Mouse (Mus musculus) forebrain, embryonic 12.5 days (tissue): Measurements from ENCODE around the gene Erc2. TPM values are rescaled to one million over a fixed set of nuclear protein-coding genes. Genes with fewer than 3 reads are reported as not detected.

Source experiments
- ATAC-seq: fragments of 200-750 bp; cut with Nextera tagmentation; 2 replicates; pipeline ENCODE4 v1.8.0; 2017; ENCODE audit warnings: moderate TSS enrichment; ENCODE audit not compliant: low FRiP score
- H3K27ac ChIP-seq: fragments of 300-500 bp; sonication (generic); 2 replicates; pipeline ENCODE4 v1.5.1; 2016; ENCODE audit warnings: mild to moderate bottlenecking
- H3K27me3 ChIP-seq: fragments of 300-500 bp; sonication (generic); 2 replicates; pipeline ENCODE4 v1.6.1; 2016; ENCODE audit warnings: mild to moderate bottlenecking
- H3K36me3 ChIP-seq: fragments of 300-500 bp; sonication (generic); replicated peaks from 2 replicates; pipeline ENCODE4 v1.6.1; 2016; ENCODE audit warnings: mild to moderate bottlenecking
- H3K4me1 ChIP-seq: fragments of 300-500 bp; sonication (generic); 2 replicates; pipeline ENCODE4 v1.6.1; 2016
- H3K4me2 ChIP-seq: fragments of 300-500 bp; sonication (generic); 2 replicates; pipeline ENCODE4 v1.6.1; 2016; ENCODE audit warnings: mild to moderate bottlenecking, moderate library complexity
- H3K4me3 ChIP-seq: fragments of 300-500 bp; sonication (generic); replicated peaks from 2 replicates; pipeline ENCODE4 v1.5.1; 2016; ENCODE audit warnings: mild to moderate bottlenecking
- H3K9ac ChIP-seq: fragments of 300-500 bp; sonication (generic); 2 replicates; pipeline ENCODE4 v1.6.1; 2016; ENCODE audit warnings: mild to moderate bottlenecking
- H3K9me3 ChIP-seq: fragments of 300-500 bp; sonication (generic); 2 replicates; pipeline ENCODE4 v1.6.1; 2016
- WGBS: fragments of 180-500 bp; shearing (Covaris S2); methylation state at CpG from one replicate; pipeline ENCODE4 v1.1.7; 2016; 5-methylcytosine and 5-hydroxymethylcytosine counted together
- polyA plus RNA-seq: library from polyadenylated mRNA; unstranded; fragments of >200 nt; fragmentation: Nextera tagmentation; extraction: Ambion mirVana; gene quantifications from 2 replicates; pipeline ENCODE4 v1.2.1, GENCODE M21; 2016

The Erc2 gene
- polyA plus RNA-seq, 1 experiment from 2014 or later = 31.7 TPM

DNA sequence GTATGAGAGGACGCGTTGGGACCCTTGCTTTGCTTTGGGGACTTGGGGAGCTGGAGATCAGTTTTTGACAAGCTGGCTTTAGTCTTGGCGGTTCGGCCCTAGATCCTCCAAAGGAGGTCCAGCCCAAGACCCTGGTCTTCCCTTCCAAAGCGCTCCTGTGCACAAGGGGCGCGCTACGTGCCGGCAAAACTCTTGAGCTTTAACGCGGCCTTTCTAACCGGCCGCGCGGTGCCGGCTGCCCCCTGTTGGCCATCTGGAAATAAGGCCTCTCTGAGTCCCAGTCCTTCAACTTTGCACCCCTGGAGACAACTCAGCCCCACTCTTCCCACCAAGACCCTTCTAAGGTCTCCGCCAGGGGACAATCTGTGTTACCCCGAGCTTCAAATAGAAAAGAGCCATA lies 885.2 kb downstream of the Erc2 start:
- H3K4me3 ChIP-seq = peak overlapping the region; percentile 62
- H3K9me3 ChIP-seq = no peaks in the 10 kb centered on the region
- peak overlapping the region; percentile 61; the same call in 1 of the 2 replicates for H3K9ac ChIP-seq
- no peaks in the 10 kb centered on the region for H3K36me3 ChIP-seq
- 1% methylated on average over 18 of the region's 18 CpGs for WGBS
- peak; percentile 13; the same call in 1 of the 2 replicates for ATAC-seq
- H3K27me3 ChIP-seq = peaks cover 75% of the 10 kb centered on the region
- peaks cover 60% of the 10 kb centered on the region for H3K4me1 ChIP-seq
- H3K27ac ChIP-seq = no peak overlapping the region
- H3K4me2 ChIP-seq = peak overlapping the region; percentile 74

DNA sequence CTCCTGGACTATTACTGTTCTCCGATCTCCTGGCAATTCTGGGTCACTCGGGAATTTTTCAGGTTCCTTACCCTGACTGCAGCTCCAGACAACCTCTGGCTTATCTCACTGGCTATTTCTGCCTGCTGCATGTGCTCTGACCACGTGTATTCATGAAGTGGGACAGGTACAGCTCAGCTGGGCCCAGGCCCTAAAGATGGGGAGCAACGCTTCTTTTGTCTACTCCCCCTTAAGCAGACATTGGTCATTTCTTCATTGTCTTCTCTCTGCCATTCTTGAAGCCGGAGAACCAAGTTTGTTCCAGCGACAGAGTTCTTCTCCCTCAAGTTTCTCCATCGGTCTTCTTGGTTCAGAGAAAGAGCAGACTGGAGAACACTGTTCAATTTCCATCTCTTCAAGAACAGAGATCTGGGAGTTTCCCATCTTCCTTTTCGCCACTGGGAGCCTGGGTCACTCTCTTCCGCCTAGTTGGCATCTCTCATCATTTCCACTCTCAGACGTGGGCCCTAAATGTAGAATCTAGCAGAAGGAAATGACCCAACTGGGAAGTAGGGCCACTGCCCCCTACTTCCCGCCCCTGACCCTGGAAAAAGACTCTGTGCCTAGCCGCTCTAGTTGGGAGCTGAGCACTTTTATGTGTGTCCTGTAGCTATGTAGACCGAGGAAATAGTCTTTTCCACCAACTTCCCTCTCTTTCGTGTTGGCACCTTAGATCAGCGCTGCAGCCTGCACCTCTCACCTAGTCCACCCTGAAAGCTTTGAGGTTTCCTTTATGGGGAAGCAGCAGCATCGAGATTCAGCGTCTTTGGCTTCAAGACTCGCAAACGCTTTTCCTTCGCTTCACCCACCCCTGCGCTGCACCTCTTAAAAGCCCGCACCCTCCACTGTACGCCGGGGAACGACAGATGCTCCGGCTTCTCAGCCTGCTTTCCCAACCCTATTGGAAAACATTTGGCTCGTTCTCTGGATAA lies 886.3 kb downstream of the Erc2 start:
- ATAC-seq = no peak
- peak overlapping the region; percentile 43 for H3K4me3 ChIP-seq
- H3K4me2 ChIP-seq = peak overlapping the region; percentile 74
- H3K27ac ChIP-seq = no peak overlapping the region
- 10% methylated on average over 27 of the region's 27 CpGs for WGBS
- no peaks in the 10 kb centered on the region for H3K9me3 ChIP-seq
- no peak overlapping the region for H3K9ac ChIP-seq
- H3K36me3 ChIP-seq = no peaks in the 10 kb centered on the region
- peaks cover 56% of the 10 kb centered on the region for H3K4me1 ChIP-seq
- H3K27me3 ChIP-seq = peaks cover 74% of the 10 kb centered on the region

DNA sequence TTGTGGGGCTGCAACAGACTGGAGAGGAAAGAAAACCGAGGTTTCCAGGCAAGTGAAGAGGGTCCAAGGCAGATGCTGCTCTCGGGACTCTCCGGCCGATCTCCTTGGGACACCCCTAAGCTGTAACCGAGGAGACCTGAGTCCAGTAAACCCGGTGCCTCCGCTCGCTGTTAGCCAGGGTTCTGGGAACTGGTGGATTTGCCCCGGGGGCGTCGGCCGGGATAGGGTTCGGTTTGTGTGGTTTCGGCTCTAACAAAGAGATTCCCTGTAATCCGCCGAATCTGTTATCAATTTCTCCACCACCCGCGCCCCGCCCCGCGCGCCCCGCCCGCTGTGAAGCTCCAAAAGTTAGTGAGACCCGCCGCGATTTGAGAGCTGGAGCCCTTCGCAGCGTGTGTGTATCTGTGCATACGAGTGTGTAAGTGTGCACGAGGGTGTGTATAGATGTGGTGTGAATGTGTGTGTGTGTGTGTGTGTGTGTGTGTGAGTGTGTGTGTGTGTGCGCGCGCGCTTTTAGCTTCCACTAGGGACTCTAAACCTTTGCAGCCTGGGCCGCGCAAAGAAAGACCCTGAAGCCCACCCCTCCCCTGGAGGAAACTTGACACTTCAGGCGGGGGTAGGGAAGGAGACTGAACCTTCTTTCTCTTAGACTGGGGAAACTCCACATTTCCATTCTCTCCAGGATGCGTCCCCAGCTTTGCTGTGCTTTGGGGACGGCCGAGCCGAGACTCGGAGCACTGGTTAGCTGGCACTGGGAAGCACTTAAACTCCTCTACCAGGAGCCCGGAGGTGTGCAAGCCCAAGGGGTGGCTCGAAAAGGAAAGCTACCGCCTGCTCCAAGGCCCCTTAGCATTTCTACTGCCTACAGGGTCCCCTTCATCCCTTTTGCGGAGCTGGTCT lies 887.5 kb downstream of the Erc2 start:
- H3K27me3 ChIP-seq = peaks cover 67% of the 10 kb centered on the region
- H3K4me2 ChIP-seq = peak overlapping the region; percentile 74
- H3K4me1 ChIP-seq = peaks cover 55% of the 10 kb centered on the region
- peak overlapping the region; percentile 54 for H3K9ac ChIP-seq
- H3K9me3 ChIP-seq = no peaks in the 10 kb centered on the region
- ATAC-seq = peak; percentile 25; the same call in 1 of the 2 replicates
- H3K36me3 ChIP-seq = no peaks in the 10 kb centered on the region
- under 1% methylated on average over 47 of the region's 47 CpGs for WGBS
- peak overlapping the region; percentile 43 for H3K4me3 ChIP-seq
- H3K27ac ChIP-seq = 0 out of 2 replicates have a peak overlapping the region, but pooled peaks have one; percentile 61

DNA sequence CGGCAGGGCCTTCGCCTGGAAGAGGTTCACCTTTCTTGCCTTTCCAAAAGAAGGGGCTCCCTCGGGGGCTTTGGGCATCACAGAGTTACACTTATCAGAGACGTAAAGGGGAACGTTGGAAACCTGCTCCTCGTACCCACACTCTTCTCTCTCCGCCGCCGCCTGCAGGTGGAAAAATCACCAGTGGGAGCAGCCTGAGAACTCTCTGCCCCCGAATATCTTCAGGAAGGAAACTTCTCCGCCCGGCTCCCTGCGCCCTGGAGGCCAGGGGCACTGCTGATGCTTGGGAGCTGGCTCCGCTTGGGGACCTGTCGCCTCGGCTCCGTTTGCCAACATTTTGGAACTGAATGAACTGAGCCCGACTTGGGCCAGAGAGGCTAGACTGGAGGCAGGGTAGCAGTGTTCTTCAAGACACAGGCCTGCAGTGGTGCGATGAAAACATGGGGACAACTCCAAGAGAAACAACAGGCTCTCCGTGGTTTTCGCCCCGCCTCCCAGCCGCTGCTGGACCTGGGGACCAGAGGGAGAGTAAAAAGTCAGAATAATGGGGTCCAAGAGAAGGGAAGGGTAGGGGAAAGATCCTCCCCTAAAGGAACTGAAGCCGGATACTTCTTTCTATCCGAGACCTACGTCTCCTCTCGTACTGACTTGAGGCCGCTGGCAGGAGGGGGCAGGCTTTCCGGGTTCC lies 888.3 kb downstream of the Erc2 start:
- no peaks in the 10 kb centered on the region for H3K36me3 ChIP-seq
- H3K27me3 ChIP-seq = peaks cover 65% of the 10 kb centered on the region
- H3K9me3 ChIP-seq = no peaks in the 10 kb centered on the region
- peaks cover 56% of the 10 kb centered on the region for H3K4me1 ChIP-seq
- peak overlapping the region; percentile 74 for H3K4me2 ChIP-seq
- ATAC-seq = no peak
- WGBS = under 1% methylated on average over 29 of the region's 29 CpGs
- peak overlapping the region; percentile 43 for H3K4me3 ChIP-seq
- peak overlapping the region; percentile 54 for H3K9ac ChIP-seq
- H3K27ac ChIP-seq = peak overlapping the region; percentile 61; the same call in 1 of the 2 replicates

DNA sequence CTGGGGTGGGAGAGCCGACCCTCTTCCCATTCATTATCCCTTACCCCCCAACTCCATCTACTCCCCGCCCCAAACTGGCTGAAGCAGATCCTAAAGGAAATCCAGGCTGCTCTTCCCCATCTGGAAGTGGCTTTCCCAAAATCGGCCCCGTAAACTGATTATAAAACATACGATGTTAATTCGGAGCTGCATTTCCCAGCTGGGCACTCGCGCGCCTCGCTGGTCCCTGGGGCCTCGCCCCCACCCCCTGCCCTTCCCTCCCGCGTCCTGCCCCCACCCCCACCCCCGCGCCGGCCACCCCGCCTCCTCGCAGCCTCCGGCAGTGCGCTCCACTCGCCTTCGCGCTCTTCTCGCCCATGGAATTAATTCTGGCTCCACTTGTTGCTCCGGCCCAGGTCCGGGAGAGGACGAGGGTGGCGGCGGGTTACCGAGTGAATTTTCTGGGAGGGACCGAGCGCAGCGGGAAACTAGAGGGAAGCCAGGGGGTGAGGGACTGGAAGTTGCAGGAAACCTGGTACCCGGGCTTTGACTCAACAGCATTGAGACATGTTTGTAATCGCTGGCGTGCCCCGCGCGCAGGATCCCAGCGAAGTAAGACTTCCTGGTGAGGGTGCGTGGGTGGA lies 888.9 kb downstream of the Erc2 start:
- no peak for ATAC-seq
- H3K9me3 ChIP-seq = no peaks in the 10 kb centered on the region
- under 1% methylated on average over 40 of the region's 41 CpGs for WGBS
- peak overlapping the region; percentile 43 for H3K4me3 ChIP-seq
- peak overlapping the region; percentile 61; the same call in 1 of the 2 replicates for H3K27ac ChIP-seq
- peak overlapping the region; percentile 54 for H3K9ac ChIP-seq
- peaks cover 54% of the 10 kb centered on the region for H3K4me1 ChIP-seq
- H3K36me3 ChIP-seq = no peaks in the 10 kb centered on the region
- peak overlapping the region; percentile 74 for H3K4me2 ChIP-seq
- H3K27me3 ChIP-seq = peaks cover 63% of the 10 kb centered on the region

DNA sequence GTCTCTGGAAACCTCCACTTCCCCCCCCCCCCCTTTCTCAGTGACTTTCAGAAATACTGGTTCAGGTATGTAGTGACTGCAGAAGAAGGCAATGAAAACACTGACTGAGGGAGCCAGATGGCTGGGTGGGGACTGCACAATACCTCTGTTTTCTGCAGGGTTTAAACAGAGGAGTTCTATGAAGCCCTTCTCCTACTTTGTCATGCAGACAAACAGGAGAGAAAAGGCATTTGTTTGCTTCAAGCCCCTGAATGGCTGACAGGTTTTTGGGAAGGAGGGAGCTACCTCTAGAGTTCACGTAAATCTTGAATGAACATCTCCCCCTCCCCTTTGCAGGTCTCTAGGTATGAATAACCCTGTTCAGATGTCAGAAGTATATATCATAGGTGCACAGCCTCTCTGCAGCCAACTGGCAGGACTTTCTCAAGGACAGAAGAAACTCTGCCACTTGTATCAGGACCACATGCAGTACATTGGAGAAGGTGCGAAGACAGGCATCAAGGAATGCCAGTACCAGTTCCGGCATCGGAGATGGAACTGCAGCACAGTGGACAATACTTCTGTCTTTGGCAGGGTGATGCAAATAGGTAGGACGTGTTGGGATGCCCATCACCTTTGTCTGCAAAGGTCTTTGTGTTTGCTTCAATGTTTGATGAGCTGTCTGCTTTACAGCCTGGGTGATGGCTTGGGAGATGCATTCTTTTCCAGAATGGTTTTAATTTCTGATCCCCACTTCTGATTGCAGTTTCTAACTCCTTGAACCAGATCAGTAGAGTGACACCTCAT lies 890.8 kb downstream of the Erc2 start:
- WGBS = 80% methylated on average over 5 of the region's 5 CpGs
- peaks cover 49% of the 10 kb centered on the region for H3K4me1 ChIP-seq
- H3K4me2 ChIP-seq = no peak overlapping the region
- no peaks in the 10 kb centered on the region for H3K36me3 ChIP-seq
- H3K9ac ChIP-seq = no peak overlapping the region
- H3K27me3 ChIP-seq = peaks cover 63% of the 10 kb centered on the region
- no peak overlapping the region for H3K27ac ChIP-seq
- no peaks in the 10 kb centered on the region for H3K9me3 ChIP-seq
- ATAC-seq = no peak
- H3K4me3 ChIP-seq = no peak overlapping the region

DNA sequence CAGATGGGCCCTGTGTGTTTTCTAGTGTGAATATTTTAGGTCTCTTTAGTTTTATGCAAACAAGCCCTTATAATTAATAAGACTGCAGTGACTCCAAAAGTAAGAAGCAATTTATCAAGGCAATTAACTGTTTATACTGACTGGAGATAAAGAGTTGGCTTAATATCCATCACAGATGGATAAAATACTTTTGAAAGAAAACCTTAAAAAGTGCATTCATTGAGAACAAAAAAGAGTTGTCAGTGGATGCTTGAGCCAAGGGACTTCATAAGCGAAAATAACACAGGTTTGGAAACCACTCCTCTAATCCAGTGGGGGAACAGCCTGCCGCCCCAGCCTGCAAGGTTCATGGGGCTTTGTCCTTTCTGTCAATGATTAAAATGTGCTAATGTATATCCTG lies 891.9 kb downstream of the Erc2 start:
- 33% methylated on average over 2 of the region's 2 CpGs for WGBS
- Histone ChIP-seq H3K4me3 (no peak overlapping the region), H3K27me3 (peaks cover 55% of the 10 kb centered on the region)

DNA sequence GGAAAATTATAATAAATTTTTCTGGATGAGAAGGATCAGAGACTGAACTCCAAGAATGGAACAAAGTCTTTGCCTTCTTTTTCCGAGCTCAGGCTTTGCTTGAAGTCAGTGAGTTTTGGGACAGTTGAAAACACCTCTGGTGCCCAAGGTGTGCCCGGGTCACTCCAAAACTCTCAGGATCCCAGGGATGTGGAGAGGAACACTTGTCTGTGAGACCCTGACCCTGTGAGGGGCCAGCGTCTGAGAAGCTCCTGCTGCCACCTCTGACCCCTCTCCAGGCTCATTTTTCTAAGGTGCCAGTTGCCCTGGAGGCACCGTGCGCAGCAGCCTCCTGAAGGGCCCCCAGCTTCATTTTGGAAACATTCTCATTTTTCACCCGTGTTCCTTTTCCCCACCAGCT lies 893.1 kb downstream of the Erc2 start:
- no peaks in the 10 kb centered on the region for H3K36me3 ChIP-seq
- no peak overlapping the region for H3K4me2 ChIP-seq
- H3K9ac ChIP-seq = no peak overlapping the region
- H3K27ac ChIP-seq = no peak overlapping the region
- no peak for ATAC-seq
- H3K4me3 ChIP-seq = no peak overlapping the region
- H3K27me3 ChIP-seq = peaks cover 44% of the 10 kb centered on the region
- H3K9me3 ChIP-seq = no peaks in the 10 kb centered on the region
- 45% methylated on average over 6 of the region's 6 CpGs for WGBS
- peaks cover 32% of the 10 kb centered on the region for H3K4me1 ChIP-seq

More for the DNA sequence above, 891.9 kb downstream of the Erc2 start:
- H3K4me2 ChIP-seq = no peak overlapping the region
- no peak for ATAC-seq
- no peaks in the 10 kb centered on the region for H3K9me3 ChIP-seq
- H3K9ac ChIP-seq = no peak overlapping the region
- no peaks in the 10 kb centered on the region for H3K36me3 ChIP-seq
- peaks cover 43% of the 10 kb centered on the region for H3K4me1 ChIP-seq
- no peak overlapping the region for H3K27ac ChIP-seq

DNA sequence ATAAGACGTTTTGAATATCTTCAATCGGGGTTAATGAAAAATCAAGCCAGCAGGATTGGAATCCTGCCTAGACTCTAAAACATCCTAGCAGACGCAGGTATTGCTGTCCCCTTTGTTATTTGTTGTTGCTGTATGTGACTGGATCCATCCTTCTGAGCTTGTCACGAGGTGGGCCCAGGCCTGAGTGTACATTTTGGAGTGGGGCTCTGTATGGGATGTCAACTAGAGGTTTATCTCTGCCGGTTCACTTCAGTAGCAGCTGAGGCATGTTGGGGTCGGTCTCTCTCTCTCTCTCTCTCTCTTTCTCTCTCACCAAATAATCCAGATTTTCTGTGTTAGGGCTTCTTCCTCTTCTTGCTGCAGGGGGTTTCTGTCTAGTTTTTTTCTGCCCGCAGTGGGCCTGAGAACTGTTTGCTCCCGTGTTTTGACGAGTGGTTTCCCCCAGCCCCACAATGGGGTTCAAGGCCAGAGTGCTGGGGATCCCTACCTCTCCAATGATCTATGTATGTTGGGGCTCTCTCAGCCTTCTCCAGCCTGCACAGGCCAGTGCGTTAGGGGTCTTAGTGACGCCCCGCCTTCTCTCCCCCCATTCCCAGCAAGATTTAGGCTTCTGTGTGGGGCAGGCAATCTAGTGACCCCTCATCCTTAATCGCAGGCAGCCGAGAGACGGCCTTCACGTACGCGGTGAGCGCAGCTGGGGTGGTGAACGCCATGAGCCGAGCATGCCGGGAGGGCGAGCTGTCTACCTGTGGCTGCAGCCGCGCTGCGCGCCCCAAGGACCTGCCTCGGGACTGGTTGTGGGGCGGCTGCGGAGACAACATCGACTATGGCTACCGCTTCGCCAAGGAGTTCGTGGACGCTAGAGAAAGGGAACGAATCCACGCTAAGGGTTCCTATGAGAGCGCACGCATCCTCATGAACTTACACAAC lies 895.7 kb downstream of the Erc2 start:
- peaks cover 4% of the 10 kb centered on the region for H3K36me3 ChIP-seq
- no peak overlapping the region for H3K9ac ChIP-seq
- H3K4me3 ChIP-seq = no peak overlapping the region
- H3K4me2 ChIP-seq = no peak overlapping the region
- ATAC-seq = no peak
- H3K9me3 ChIP-seq = no peaks in the 10 kb centered on the region
- H3K4me1 ChIP-seq = peaks cover 17% of the 10 kb centered on the region
- H3K27ac ChIP-seq = no peak overlapping the region
- H3K27me3 ChIP-seq = peaks cover 25% of the 10 kb centered on the region
- 51% methylated on average over 39 of the region's 39 CpGs for WGBS

DNA sequence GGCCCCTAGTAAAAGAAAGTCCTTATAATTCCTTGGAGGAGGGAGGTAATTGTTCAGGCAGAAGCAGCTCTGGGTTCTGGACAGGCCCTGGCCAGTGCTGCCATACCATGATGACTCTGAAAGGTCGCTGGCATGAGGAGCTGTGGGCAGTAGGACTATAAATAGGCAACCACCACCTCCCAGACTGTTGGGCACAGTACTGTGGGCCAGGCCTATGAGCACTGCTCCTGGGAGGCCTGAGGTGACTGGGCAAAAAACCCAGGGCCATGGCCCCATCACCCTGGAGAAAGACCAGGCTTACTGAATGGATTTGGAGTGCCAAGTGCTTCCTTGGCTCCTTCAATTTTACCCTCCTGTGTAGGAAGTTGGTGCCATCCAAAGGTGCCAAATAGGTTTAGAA lies 898.9 kb downstream of the Erc2 start:
- Histone ChIP-seq H3K4me3 (no peak overlapping the region), H3K9me3 (no peaks in the 10 kb centered on the region), H3K27ac (no peak overlapping the region), H3K27me3 (peaks cover 14% of the 10 kb centered on the region; the same call in 1 of the 2 replicates), H3K4me2 (no peak overlapping the region), H3K4me1 (peaks cover 5% of the 10 kb centered on the region), H3K36me3 (peaks cover 4% of the 10 kb centered on the region), H3K9ac (no peak overlapping the region)
- WGBS = 78% methylated on average over 1 of the region's 1 CpGs
- no peak for ATAC-seq
